Mouse (Mus musculus) spleen, adult 2 months (tissue): ENCODE measurements around the gene Golga5.

ENCODE experiments used
- CTCF ChIP-seq: fragments of 200-500 bp; IDR thresholded peaks from 2 replicates; pipeline ENCODE4 v1.5.1; 2011; ENCODE audit warnings: mild to moderate bottlenecking, inconsistent platforms; ENCODE audit not compliant: insufficient read depth, insufficient read length, insufficient replicate concordance; ENCODE audit errors: extremely low read depth
- POLR2A ChIP-seq: fragments of 200-500 bp; IDR thresholded peaks from 2 replicates; pipeline ENCODE4 v1.6.1; 2011; ENCODE audit warnings: low read depth, low read length, inconsistent platforms

- TF ChIP-seq CTCF, result no peak
- no peak for TF ChIP-seq POLR2A
Observed at GRCm38 (mm10) chr12:102474411-102474810, 5.5 kb downstream of the Golga5 start.
